Mouse (Mus musculus) G1E (cell line): ENCODE measurements around the gene Capza1. TPM values are rescaled to one million over a fixed set of nuclear protein-coding genes. Genes with fewer than 3 reads are reported as not detected.
A peak's percentile ranks its signal among the peaks of the same experiment; 100 is the strongest.

ENCODE experiments used
- ATAC-seq: 2 replicates; pipeline ENCODE4 v1.8.0; 2016; ENCODE audit warnings: mild to moderate bottlenecking; ENCODE audit not compliant: insufficient number of reproducible peaks, poor library complexity, low FRiP score, severe bottlenecking; ENCODE audit errors: extremely low read depth
- DNase-seq: peaks from one replicate; pipeline ENCODE4 v3.0.0; 2012; ENCODE audit warnings: low spot score
- H3K27me3 ChIP-seq: 2 replicates; pipeline ENCODE4 v1.6.1; 2012; ENCODE audit warnings: mild to moderate bottlenecking, low read length, inconsistent platforms; ENCODE audit not compliant: insufficient read depth
- H3K36me3 ChIP-seq: replicated peaks from 2 replicates; pipeline ENCODE3; 2012; ENCODE audit warnings: mild to moderate bottlenecking, inconsistent platforms
- H3K4me1 ChIP-seq: 2 replicates; pipeline ENCODE4 v1.6.1; 2012; ENCODE audit warnings: low read depth, low read length, inconsistent platforms, mixed read lengths; ENCODE audit not compliant: insufficient read depth
- H3K4me3 ChIP-seq: 2 replicates; pipeline ENCODE4 v1.5.1; 2012; ENCODE audit warnings: low read depth, mild to moderate bottlenecking, inconsistent platforms, low read length, moderate library complexity, mixed read lengths
- H3K9me3 ChIP-seq: replicated peaks from 2 replicates; pipeline ENCODE4 v1.6.1; 2012; ENCODE audit warnings: inconsistent platforms
- CTCF ChIP-seq: IDR thresholded peaks from 2 replicates; pipeline ENCODE4 v1.5.1; 2012; ENCODE audit warnings: low read depth, low read length, inconsistent platforms, mixed read lengths
- GATA1 ChIP-seq: IDR thresholded peaks from 2 replicates; pipeline ENCODE4 v1.6.1; 2012; ENCODE audit warnings: borderline replicate concordance, low read length, inconsistent platforms, mixed read lengths
- GATA2 ChIP-seq: IDR thresholded peaks from 2 replicates; pipeline ENCODE4 v1.6.1; 2012; ENCODE audit warnings: low read depth, low read length, inconsistent platforms, borderline replicate concordance
- POLR2AphosphoS5 ChIP-seq: IDR thresholded peaks from 2 replicates; pipeline ENCODE4 v1.6.1; 2012; ENCODE audit warnings: low read depth, low read length, inconsistent platforms; ENCODE audit not compliant: insufficient replicate concordance
- TAL1 ChIP-seq: conservative IDR thresholded peaks from 2 replicates; pipeline ENCODE4 v1.6.1; 2012; ENCODE audit warnings: low read depth, low read length, inconsistent platforms, mixed read lengths
- polyA plus RNA-seq: library from polyadenylated mRNA; stranded (reverse); fragments of >175 nt; gene quantifications from 2 replicates; pipeline ENCODE4 v1.2.3, GENCODE M21; 2012
- total RNA-seq, 2 experiments: library from RNA; stranded (forward) in 1 of 2; stranded (reverse) in 1 of 2; fragments of 200-1000 nt in 1 of 2; fragments of >200 nt in 1 of 2; fragmentation: Nextera tagmentation in 1 of 2; gene quantifications; 2 replicates each; pipeline ENCODE4 v1.2.3; 2014 to 2017

Gene Capza1
- total and polyA plus RNA-seq, 3 experiments: 12.5 to 182 (median 168) TPM

GRCm38 (mm10) chr3:104800681-104801080 lies 63.6 kb downstream of the Capza1 start:
- no peak for ATAC-seq
- no peak for DNase-seq
- 0 out of 2 replicates have a peak, but pooled peaks cover 2% of the 10 kb centered on the region for H3K4me1 ChIP-seq
- no peaks in the 10 kb centered on the region for H3K27me3 ChIP-seq
- TF ChIP-seq GATA2 (no peak), TAL1 (no peak), GATA1 (no peak), CTCF (no peak), POLR2AphosphoS5 (no peak)
- no peak overlapping the region for H3K4me3 ChIP-seq
- H3K9me3 ChIP-seq: no peaks in the 10 kb centered on the region
- peaks cover 91% of the 10 kb centered on the region for H3K36me3 ChIP-seq

GRCm38 (mm10) chr3:104796430-104797082 lies 67.7 kb downstream of the Capza1 start:
- Histone ChIP-seq H3K9me3 (no peaks in the 10 kb centered on the region), H3K36me3 (peaks cover 92% of the 10 kb centered on the region), H3K4me1 (peaks cover 27% of the 10 kb centered on the region), H3K4me3 (no peak overlapping the region), H3K27me3 (no peaks in the 10 kb centered on the region)
- ATAC-seq (no peak), DNase-seq (no peak)
- TF ChIP-seq TAL1 (no peak), POLR2AphosphoS5 (no peak), CTCF (no peak), GATA1 (no peak)

GRCm38 (mm10) chr3:104795661-104796340 lies 68.5 kb downstream of the Capza1 start:
- DNase-seq (no peak), ATAC-seq (no peak)
- no peak overlapping the region for H3K4me3 ChIP-seq
- no peak for TF ChIP-seq GATA1
- TF ChIP-seq POLR2AphosphoS5: no peak
- TF ChIP-seq CTCF: no peak
- no peak for TF ChIP-seq TAL1
- TF ChIP-seq GATA2: no peak
- H3K4me1 ChIP-seq: peaks cover 31% of the 10 kb centered on the region
- H3K27me3 ChIP-seq: peaks cover 4% of the 10 kb centered on the region; the same call in 1 of the 2 replicates
- H3K9me3 ChIP-seq: no peaks in the 10 kb centered on the region
- peaks cover 92% of the 10 kb centered on the region for H3K36me3 ChIP-seq

- no peak for ATAC-seq
- peaks cover 37% of the 10 kb centered on the region for H3K4me1 ChIP-seq
- peaks cover 11% of the 10 kb centered on the region for H3K27me3 ChIP-seq
- TF ChIP-seq GATA1: no peak
- TF ChIP-seq POLR2AphosphoS5: no peak
- no peak for TF ChIP-seq CTCF
- no peak for TF ChIP-seq GATA2
- TF ChIP-seq TAL1: no peak
- H3K4me3 ChIP-seq: no peak overlapping the region
- peaks cover 84% of the 10 kb centered on the region for H3K36me3 ChIP-seq
- H3K9me3 ChIP-seq: no peaks in the 10 kb centered on the region
- DNase-seq: no peak
Observed at GRCm38 (mm10) chr3:104794953-104795470, 69.3 kb downstream of the Capza1 start.

GRCm38 (mm10) chr3:104793871-104794828 lies 70.2 kb downstream of the Capza1 start:
- no peak overlapping the region; the same call in 1 of the 2 replicates for H3K4me3 ChIP-seq
- no peak for ATAC-seq
- H3K4me1 ChIP-seq: peaks cover 42% of the 10 kb centered on the region
- peaks cover 75% of the 10 kb centered on the region for H3K36me3 ChIP-seq
- peaks cover 20% of the 10 kb centered on the region for H3K27me3 ChIP-seq
- no peak for TF ChIP-seq TAL1
- TF ChIP-seq CTCF: no peak
- no peak for TF ChIP-seq POLR2AphosphoS5
- TF ChIP-seq GATA2: no peak
- no peak for TF ChIP-seq GATA1
- H3K9me3 ChIP-seq: no peaks in the 10 kb centered on the region
- peak; percentile 63 for DNase-seq
